Mouse (Mus musculus): Measurements from ENCODE around the gene Tmem140. TPM values are rescaled to one million over a fixed set of nuclear protein-coding genes. Genes with fewer than 3 reads are reported as not detected.

Gene Tmem140
- 10 to 100 TPM in 1 of 2 experiments, 1 to 10 TPM in 1; 9.3 to 13.3 TPM for total RNA-seq (2023)

GRCm38 (mm10) chr6:34862791-34863403, at the start of gene Tmem140:
Gene Tmem140, plus strand, starts transcription at chr6:34863146.

GRCm38 (mm10) chr6:34877509-34878321, 14.8 kb downstream of the Tmem140 start, which contains the start of gene Cyren:
Gene Cyren, minus strand, starts transcription at chr6:34878060.

GRCm38 (mm10) chr6:34910371-34911219, 47.6 kb downstream of the Tmem140 start, which contains the start of gene Wdr91:
Gene Wdr91, minus strand, starts transcription at chr6:34910876.

GRCm38 (mm10) chr6:34919956-34920355, 57.0 kb downstream of the Tmem140 start, which contains the start of gene Stra8:
Gene Stra8, plus strand, starts transcription at chr6:34920163.

Other genes with a start within 250 kb of the Tmem140 start
- gene Agbl3, start 82.7 kb upstream of the Tmem140 start, total RNA-seq (2023) = 1 to 10 TPM; 6.9 to 7.1 TPM
- gene Cyren, start 14.9 kb downstream of the Tmem140 start, total RNA-seq (2023) = 10 to 100 TPM; 11.5 to 16.5 TPM
- 10 to 100 TPM; 70.6 to 74.3 TPM for gene Wdr91, start 47.7 kb downstream of the Tmem140 start, total RNA-seq (2023)
- not detected for gene Stra8, start 57.0 kb downstream of the Tmem140 start, total RNA-seq (2023)
- gene Slc23a4, start 125.3 kb downstream of the Tmem140 start, total RNA-seq (2023) = under 1 TPM in 1 of 2 experiments, not detected in 1; 0.23 TPM

Data from B cell, adult 67 days (primary cell).